Mouse (Mus musculus) liver, adult (tissue): ENCODE measurements around the gene Gm21885.
A peak's percentile ranks its signal among the peaks of the same experiment; 100 is the strongest.

Source experiments
- GATA4 ChIP-seq: IDR thresholded peaks from 2 replicates; pipeline ENCODE4 v1.6.1; 2014; ENCODE audit warnings: mild to moderate bottlenecking, low read length; ENCODE audit not compliant: insufficient replicate concordance

Gm21885 gene

DNA sequence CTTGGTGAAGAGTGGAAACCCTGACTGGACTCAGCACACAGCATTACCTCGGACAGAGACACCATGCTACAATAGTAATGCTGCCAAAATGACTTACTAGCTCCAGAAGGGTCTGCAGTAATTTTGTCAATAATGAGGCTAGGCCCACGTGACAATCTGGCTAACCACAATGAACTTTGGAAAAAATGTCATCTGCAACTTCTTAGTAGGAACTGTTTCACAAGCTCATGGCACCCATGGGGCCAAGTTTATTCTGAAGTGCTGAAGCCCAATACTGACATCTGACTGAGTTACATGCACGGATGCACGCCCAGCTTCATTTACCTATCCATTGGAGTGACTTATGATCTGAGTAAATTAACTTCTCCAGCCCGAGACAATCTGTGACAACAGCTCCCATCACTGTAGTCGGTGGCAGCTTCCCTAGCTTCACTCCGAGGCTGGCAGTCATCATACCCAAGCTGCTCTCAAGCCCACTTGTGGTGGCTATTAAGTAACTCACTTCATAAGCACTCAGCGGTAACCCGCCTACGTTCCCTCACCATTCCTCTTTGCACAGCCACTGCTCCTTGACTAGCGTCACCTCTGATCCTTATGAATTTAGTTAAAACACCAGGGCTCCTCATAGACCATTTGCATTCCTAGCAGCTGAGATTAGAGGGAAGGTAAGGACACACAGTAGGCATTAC lies 4.4 kb downstream of the Gm21885 start:
- TF ChIP-seq GATA4, result no peak

DNA sequence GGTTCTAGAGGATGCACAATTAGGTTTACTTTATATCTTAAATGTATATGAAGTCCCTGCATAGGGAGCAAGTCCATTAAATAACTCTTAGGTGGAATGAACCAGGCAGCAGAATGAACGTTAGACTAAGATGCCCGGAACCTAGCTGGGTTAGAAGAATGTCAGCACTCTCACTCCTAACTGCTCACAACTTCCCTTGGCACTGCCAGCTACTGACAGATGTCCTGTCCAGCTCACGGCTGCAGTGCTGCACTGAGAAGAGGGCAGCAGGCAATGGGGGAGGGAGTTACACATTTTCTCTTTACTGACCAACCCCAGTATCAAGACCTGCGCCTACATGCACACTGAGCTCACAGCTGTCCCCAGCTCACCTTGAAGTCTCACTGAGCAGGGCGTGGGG lies 5.4 kb downstream of the Gm21885 start:
- TF ChIP-seq GATA4, result no peak

- no peak for TF ChIP-seq GATA4
Observed at GRCm38 (mm10) chr11:94290062-94290740, 8.5 kb downstream of the Gm21885 start.

GRCm38 (mm10) chr11:94294996-94295845 lies 13.5 kb downstream of the Gm21885 start:
- no peak for TF ChIP-seq GATA4

DNA sequence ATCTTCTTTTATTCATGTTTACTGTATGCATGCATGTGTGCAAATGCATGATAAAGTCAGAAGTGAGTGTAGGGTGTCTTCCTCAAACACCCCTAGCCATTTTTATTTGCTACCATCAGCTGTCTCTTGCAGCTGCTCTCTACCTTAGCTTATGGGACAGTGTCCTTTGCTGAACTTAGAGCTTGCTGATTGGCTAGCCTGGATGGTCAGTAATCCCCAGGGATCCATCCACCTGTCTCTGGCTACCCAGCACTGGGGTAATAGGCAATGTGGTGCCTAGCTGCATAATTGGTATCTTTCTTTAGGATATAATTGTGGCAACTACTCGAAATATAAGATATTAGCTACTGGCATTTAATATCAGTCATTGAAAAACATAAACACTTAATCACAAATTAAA lies 31.1 kb downstream of the Gm21885 start:
- no peak for TF ChIP-seq GATA4

GRCm38 (mm10) chr11:94314098-94314652 lies 32.5 kb downstream of the Gm21885 start:
- no peak for TF ChIP-seq GATA4

DNA sequence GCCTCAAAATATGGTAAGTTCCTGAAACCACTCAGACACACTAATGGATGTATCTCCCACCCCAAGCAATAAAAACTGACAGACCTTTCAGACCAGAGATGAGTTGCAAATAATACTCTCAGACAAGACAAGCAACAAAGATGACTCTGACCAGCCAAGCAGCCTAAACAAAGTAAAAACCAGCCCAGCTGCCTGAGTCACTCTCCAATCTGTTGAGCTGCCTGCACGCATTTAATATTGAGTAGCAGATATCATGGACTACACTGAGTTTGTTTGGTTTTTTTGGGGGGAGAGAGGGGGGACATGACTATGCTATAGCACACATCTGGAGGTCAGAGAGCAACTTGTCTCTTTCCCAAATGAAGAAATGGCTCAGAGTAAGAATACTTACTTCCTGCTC lies 33.6 kb downstream of the Gm21885 start:
- TF ChIP-seq GATA4, result no peak

- no peak for TF ChIP-seq GATA4
Observed at GRCm38 (mm10) chr11:94316528-94316927, 34.9 kb downstream of the Gm21885 start.

DNA sequence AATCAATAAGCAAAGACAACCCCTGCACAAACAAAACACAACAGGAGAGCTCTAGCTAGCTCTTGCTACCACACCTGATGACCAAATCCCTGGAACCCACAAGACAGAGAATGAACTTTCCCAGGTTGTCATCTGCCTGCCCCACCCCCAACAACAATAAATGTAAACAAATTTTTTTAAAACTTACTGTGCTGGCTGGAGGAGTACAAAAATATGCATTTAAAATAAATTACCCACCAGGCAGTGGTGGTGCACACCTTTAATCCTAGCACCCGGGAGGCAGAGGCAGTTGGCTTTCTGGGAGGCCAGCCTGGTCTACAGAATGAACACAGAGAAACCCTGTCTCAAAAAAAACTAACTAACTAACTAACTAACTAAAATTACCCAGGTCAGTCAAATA lies 35.3 kb downstream of the Gm21885 start:
- no peak for TF ChIP-seq GATA4

DNA sequence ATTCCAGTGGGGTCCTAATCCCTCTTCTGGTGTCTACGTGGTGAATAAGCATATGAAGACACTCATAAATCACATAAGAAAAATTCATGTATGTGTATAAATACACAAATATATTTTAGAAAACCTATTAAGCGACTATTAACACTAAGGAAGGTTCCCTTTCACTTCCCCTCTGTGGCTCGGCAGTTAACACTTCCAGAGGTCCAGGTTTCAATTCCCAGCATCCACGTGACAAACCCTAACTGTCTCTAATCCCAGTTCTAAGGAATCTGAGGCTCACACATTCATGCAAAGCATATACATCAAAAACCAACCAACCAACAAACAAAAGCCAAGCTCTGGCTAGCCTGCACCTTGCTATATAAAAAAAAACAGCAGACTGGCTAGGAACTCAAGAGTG lies 35.8 kb downstream of the Gm21885 start:
- TF ChIP-seq GATA4, result no peak

- 0 out of 2 replicates have a peak, but pooled peaks have one; percentile 26 for TF ChIP-seq GATA4
Observed at GRCm38 (mm10) chr11:94318056-94318455, 36.4 kb downstream of the Gm21885 start.

- TF ChIP-seq GATA4, result no peak; the same call in 1 of the 2 replicates
Observed at GRCm38 (mm10) chr11:94320969-94321930, 39.6 kb downstream of the Gm21885 start.

DNA sequence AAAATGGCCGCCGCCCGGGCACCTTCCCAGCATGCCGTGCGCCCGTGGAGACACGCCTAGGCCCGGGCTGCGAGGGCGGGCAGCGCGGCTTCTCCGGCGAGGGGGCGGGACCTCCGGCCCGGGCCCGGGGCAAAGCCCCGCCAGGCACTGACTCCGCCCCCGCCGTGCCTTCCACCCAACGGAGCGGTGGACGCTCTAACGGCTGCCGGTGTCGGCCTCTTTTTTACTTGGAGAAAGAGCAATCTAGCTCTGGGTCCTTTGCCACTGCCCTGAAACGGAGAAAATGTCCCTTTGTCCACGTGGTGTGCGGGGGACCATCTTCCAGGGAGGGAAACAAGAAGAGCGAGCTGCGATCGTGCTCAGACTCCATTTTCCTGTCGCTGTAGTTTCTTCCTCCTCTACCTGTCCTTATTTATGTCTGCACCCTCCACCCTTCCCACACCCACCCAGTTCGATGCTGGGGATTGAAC lies 40.3 kb downstream of the Gm21885 start, which contains the start of gene Luc7l3:
Luc7l3 (minus strand) TSS at position 58 of the 470 bp plus-strand sequence.
- TF ChIP-seq GATA4, result no peak

DNA sequence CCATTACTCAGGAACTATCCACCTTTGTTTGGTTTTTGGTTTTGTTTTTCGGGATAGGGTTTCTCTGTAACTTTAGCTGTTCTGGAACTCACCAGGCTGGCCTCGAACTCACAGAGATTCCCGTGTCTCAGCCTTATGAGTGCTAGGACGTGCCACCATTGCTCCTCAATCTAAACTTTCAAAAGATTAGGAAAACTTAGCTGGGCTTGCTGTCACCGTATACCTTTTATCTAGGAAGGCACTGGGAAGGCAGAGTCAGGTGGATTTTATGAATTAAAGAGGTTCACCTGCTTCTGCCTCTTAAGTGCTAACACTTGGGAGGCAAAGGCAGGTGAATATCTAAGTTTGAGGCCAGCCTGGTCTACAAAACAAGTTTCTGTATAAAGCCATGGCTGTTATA lies 41.0 kb downstream of the Gm21885 start:
- TF ChIP-seq GATA4, result no peak
